Mouse (Mus musculus): ENCODE results near the gene Slc22a2. TPM values are rescaled to one million over a fixed set of nuclear protein-coding genes. Genes with fewer than 3 reads are reported as not detected.

Slc22a2 gene
- polyA plus RNA-seq, 1 experiment from 2014 or later: 55.6 TPM

- peak; percentile 83 for TF ChIP-seq CTCF (IDR thresholded peaks at IDR 0.05; ENCODE audit: low read depth)
- no peak overlapping the region for H3K4me2 ChIP-seq (ENCODE audit: low read length)
- H3K4me3 ChIP-seq (replicated peaks; ENCODE audit: low read depth, low read length): no peak overlapping the region
- no peaks in the 10 kb centered on the region for H3K36me3 ChIP-seq (ENCODE audit: insufficient read depth, low read length)
- H3K27me3 ChIP-seq (ENCODE audit: insufficient read depth, low read length): no peaks in the 10 kb centered on the region
- no peak overlapping the region for H3K9ac ChIP-seq (ENCODE audit: low read depth, low read length)
- no peaks in the 10 kb centered on the region for H3K4me1 ChIP-seq (replicated peaks; ENCODE audit: insufficient read depth, low read length)
- WGBS: 65% methylated on average over 13 of the region's 13 CpGs
- peak; percentile 65 for DNase-seq (ENCODE audit: low spot score)
- H3K27ac ChIP-seq: no peak overlapping the region
- peak; percentile 60 for ATAC-seq (replicated peaks; ENCODE audit: low FRiP score, low read depth)
- no peaks in the 10 kb centered on the region for H3K9me3 ChIP-seq (replicated peaks; ENCODE audit: low read length)
These were observed 76.8 kb downstream of the Slc22a2 start for GRCm38 (mm10) chr17:12660572-12661260.

GRCm38 (mm10) chr17:12664156-12664555 is 80.2 kb downstream of the Slc22a2 start:
- WGBS: 69% methylated on average over 8 of the region's 8 CpGs

GRCm38 (mm10) chr17:12668478-12669362 is 84.8 kb downstream of the Slc22a2 start:
- DNase-seq (ENCODE audit: low spot score) (peak; percentile 71), ATAC-seq (replicated peaks; ENCODE audit: low FRiP score, low read depth) (no peak)
- WGBS: 28% methylated on average over 7 of the region's 7 CpGs
- Histone ChIP-seq H3K4me3 (replicated peaks; ENCODE audit: low read depth, low read length) (no peak overlapping the region), H3K9ac (ENCODE audit: low read depth, low read length) (no peak overlapping the region), H3K4me1 (replicated peaks; ENCODE audit: insufficient read depth, low read length) (peaks cover 15% of the 10 kb centered on the region; the same call in 1 of the 2 replicates), H3K27ac (peak overlapping the region; percentile 60), H3K36me3 (ENCODE audit: insufficient read depth, low read length) (no peaks in the 10 kb centered on the region), H3K27me3 (ENCODE audit: insufficient read depth, low read length) (no peaks in the 10 kb centered on the region), H3K4me2 (ENCODE audit: low read length) (no peak overlapping the region), H3K9me3 (replicated peaks; ENCODE audit: low read length) (no peaks in the 10 kb centered on the region)
- TF ChIP-seq CTCF (IDR thresholded peaks at IDR 0.05; ENCODE audit: low read depth): no peak

More at GRCm38 (mm10) chr17:12664156-12664555, 80.2 kb downstream of the Slc22a2 start:
- ATAC-seq (replicated peaks; ENCODE audit: low FRiP score, low read depth) (no peak), DNase-seq (ENCODE audit: low spot score) (no peak)
- Histone ChIP-seq H3K36me3 (ENCODE audit: insufficient read depth, low read length) (no peaks in the 10 kb centered on the region), H3K9ac (ENCODE audit: low read depth, low read length) (no peak overlapping the region), H3K27ac (no peak overlapping the region), H3K27me3 (ENCODE audit: insufficient read depth, low read length) (no peaks in the 10 kb centered on the region), H3K4me3 (replicated peaks; ENCODE audit: low read depth, low read length) (no peak overlapping the region), H3K4me2 (ENCODE audit: low read length) (no peak overlapping the region), H3K9me3 (replicated peaks; ENCODE audit: low read length) (no peaks in the 10 kb centered on the region), H3K4me1 (replicated peaks; ENCODE audit: insufficient read depth, low read length) (0 out of 2 replicates have a peak, but pooled peaks cover 10% of the 10 kb centered on the region)
- TF ChIP-seq CTCF (IDR thresholded peaks at IDR 0.05; ENCODE audit: low read depth): no peak

GRCm38 (mm10) chr17:12669363-12669679 is 85.4 kb downstream of the Slc22a2 start:
- ATAC-seq (replicated peaks; ENCODE audit: low FRiP score, low read depth): no peak
- no peaks in the 10 kb centered on the region for H3K27me3 ChIP-seq (ENCODE audit: insufficient read depth, low read length)
- H3K9me3 ChIP-seq (replicated peaks; ENCODE audit: low read length): no peaks in the 10 kb centered on the region
- peaks cover 15% of the 10 kb centered on the region; the same call in 1 of the 2 replicates for H3K4me1 ChIP-seq (replicated peaks; ENCODE audit: insufficient read depth, low read length)
- no peak overlapping the region for H3K9ac ChIP-seq (ENCODE audit: low read depth, low read length)
- H3K4me3 ChIP-seq (replicated peaks; ENCODE audit: low read depth, low read length): no peak overlapping the region
- DNase-seq (ENCODE audit: low spot score): peak; percentile 13
- no peaks in the 10 kb centered on the region for H3K36me3 ChIP-seq (ENCODE audit: insufficient read depth, low read length)
- TF ChIP-seq CTCF (IDR thresholded peaks at IDR 0.05; ENCODE audit: low read depth): no peak
- peak overlapping the region; percentile 60 for H3K27ac ChIP-seq
- no peak overlapping the region for H3K4me2 ChIP-seq (ENCODE audit: low read length)

- no peak overlapping the region for H3K4me2 ChIP-seq (ENCODE audit: low read length)
- no peak overlapping the region for H3K4me3 ChIP-seq (replicated peaks; ENCODE audit: low read depth, low read length)
- TF ChIP-seq CTCF (IDR thresholded peaks at IDR 0.05; ENCODE audit: low read depth): no peak
- ATAC-seq (replicated peaks; ENCODE audit: low FRiP score, low read depth) (no peak), DNase-seq (ENCODE audit: low spot score) (no peak)
- no peaks in the 10 kb centered on the region for H3K9me3 ChIP-seq (replicated peaks; ENCODE audit: low read length)
- H3K27me3 ChIP-seq (ENCODE audit: insufficient read depth, low read length): no peaks in the 10 kb centered on the region
- no peak overlapping the region for H3K9ac ChIP-seq (ENCODE audit: low read depth, low read length)
- no peaks in the 10 kb centered on the region for H3K36me3 ChIP-seq (ENCODE audit: insufficient read depth, low read length)
- peaks cover 15% of the 10 kb centered on the region; the same call in 1 of the 2 replicates for H3K4me1 ChIP-seq (replicated peaks; ENCODE audit: insufficient read depth, low read length)
- WGBS: 71% methylated on average over 5 of the region's 5 CpGs
- H3K27ac ChIP-seq: peak overlapping the region; percentile 50; the same call in 1 of the 2 replicates
These were observed 87.2 kb downstream of the Slc22a2 start for GRCm38 (mm10) chr17:12671029-12671605.

GRCm38 (mm10) chr17:12672285-12672790 is 88.4 kb downstream of the Slc22a2 start:
- no peaks in the 10 kb centered on the region for H3K9me3 ChIP-seq (replicated peaks; ENCODE audit: low read length)
- WGBS: 73% methylated on average over 7 of the region's 7 CpGs
- no peaks in the 10 kb centered on the region for H3K27me3 ChIP-seq (ENCODE audit: insufficient read depth, low read length)
- DNase-seq (ENCODE audit: low spot score): no peak
- ATAC-seq (replicated peaks; ENCODE audit: low FRiP score, low read depth): no peak
- no peak overlapping the region for H3K4me3 ChIP-seq (replicated peaks; ENCODE audit: low read depth, low read length)
- H3K9ac ChIP-seq (ENCODE audit: low read depth, low read length): no peak overlapping the region
- no peaks in the 10 kb centered on the region for H3K36me3 ChIP-seq (ENCODE audit: insufficient read depth, low read length)
- H3K27ac ChIP-seq: no peak overlapping the region
- H3K4me1 ChIP-seq (replicated peaks; ENCODE audit: insufficient read depth, low read length): peaks cover 15% of the 10 kb centered on the region; the same call in 1 of the 2 replicates
- no peak overlapping the region for H3K4me2 ChIP-seq (ENCODE audit: low read length)
- no peak for TF ChIP-seq CTCF (IDR thresholded peaks at IDR 0.05; ENCODE audit: low read depth)
